Mouse (Mus musculus): Measurements from ENCODE around the gene Pdrg1.
A peak's percentile ranks its signal among the peaks of the same experiment; 100 is the strongest.

The Pdrg1 gene

DNA sequence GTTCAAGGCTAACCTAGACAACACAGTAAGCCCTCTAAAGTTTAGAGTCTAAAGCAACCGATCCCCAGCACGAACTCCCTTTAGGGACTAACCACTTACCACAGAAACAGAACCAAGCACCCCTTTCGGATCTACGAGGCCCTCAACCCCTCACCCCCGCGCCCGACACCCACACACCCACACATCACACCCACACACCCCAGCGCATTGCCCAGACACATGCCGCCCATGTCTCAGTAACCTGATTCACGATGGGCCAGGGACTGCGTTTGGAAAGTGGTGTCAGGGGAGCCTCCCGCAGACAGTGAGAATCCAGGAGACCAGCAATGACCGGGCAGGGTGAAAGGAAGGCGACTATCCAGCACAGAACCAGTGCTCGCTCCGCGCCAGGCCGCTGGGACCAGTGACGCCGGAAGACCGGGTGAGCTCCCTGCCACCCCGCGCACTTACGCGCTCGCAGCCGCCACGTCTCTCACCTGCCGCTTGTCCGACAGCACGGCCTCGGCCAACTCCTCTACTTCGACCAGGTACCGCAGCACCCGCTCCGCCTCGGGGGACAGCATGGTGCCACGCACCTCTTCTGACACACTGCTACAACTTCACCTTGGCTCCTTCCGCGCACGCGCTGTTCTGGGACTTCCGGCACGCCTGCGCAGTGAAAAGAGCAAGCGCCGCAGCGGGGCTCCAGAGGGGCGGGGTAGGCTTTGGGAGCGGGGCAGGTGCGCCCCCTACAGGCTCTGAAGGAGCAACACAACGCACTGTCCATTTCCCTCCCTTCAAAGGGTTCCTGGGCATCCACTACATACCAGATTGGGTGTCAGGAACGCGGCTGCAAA, at the start of gene Pdrg1:
Gene Pdrg1, minus strand, starts transcription at position 670 of the 836 bp plus-strand sequence.
- DNase-seq = peak; percentile 92

- DNase-seq = no peak
These were observed 49.2 kb upstream of the Pdrg1 start for GRCm38 (mm10) chr2:153064190-153064970.

- DNase-seq = no peak
These were observed 48.2 kb upstream of the Pdrg1 start for GRCm38 (mm10) chr2:153063394-153063793.

GRCm38 (mm10) chr2:153060216-153060615, 45.0 kb upstream of the Pdrg1 start:
- DNase-seq = no peak

GRCm38 (mm10) chr2:153058365-153058764, 43.1 kb upstream of the Pdrg1 start:
- DNase-seq = no peak

GRCm38 (mm10) chr2:153055270-153055920, 40.2 kb upstream of the Pdrg1 start:
- DNase-seq = no peak

GRCm38 (mm10) chr2:153053896-153054295, 38.7 kb upstream of the Pdrg1 start:
- DNase-seq = no peak

DNA sequence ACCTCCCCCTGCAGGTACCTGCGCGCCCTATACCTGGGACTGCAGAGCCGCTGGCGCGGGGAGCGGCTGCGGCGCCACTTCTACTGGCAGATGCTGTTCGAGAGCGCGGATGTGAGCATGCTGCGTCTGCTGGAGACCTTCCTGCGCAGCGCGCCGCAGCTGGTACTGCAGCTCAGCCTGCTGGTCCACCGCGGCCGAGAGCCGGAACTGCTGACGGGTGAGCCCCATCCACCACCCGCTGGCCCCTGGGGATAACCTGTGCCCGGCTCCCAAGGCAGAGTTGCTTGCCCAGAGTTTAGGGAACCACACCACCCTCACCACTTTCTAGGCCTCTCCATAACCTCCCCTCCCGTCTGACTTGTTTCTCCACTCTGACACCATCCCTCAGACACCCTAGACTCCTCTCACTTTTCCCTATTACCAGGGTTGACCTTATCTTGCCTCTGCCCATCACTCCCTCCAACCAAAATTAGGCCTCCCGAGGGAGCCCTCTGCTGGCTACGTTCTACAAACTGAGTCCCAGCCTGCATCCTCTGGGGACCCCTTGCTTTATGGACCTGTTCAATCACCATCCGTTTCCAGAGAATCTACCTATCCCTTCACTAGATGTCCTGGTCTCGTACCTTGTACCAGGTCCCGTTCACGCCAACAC, 37.6 kb upstream of the Pdrg1 start:
- DNase-seq = no peak

- DNase-seq = no peak
These were observed 36.3 kb upstream of the Pdrg1 start for GRCm38 (mm10) chr2:153051537-153051936.

- DNase-seq = no peak
These were observed 35.9 kb upstream of the Pdrg1 start for GRCm38 (mm10) chr2:153051095-153051494.

DNA sequence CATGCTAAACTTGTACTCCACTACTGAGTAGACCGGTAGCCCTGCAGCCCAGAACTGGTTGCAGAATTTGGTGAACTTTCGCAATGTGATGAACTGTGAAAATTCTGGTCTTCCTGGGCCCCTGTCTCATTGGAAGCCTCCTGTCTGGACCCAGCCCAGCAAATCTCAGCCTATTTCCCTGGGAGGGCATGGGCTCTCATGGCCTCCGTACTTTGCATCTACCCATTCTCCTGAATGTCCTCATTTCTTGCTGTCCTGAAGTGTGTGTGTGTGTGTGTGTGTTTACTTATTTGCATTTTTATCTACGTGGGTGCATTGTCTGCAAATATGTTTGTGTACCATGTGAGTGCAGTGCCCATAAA, 34.8 kb upstream of the Pdrg1 start:
- no peak for DNase-seq

DNA sequence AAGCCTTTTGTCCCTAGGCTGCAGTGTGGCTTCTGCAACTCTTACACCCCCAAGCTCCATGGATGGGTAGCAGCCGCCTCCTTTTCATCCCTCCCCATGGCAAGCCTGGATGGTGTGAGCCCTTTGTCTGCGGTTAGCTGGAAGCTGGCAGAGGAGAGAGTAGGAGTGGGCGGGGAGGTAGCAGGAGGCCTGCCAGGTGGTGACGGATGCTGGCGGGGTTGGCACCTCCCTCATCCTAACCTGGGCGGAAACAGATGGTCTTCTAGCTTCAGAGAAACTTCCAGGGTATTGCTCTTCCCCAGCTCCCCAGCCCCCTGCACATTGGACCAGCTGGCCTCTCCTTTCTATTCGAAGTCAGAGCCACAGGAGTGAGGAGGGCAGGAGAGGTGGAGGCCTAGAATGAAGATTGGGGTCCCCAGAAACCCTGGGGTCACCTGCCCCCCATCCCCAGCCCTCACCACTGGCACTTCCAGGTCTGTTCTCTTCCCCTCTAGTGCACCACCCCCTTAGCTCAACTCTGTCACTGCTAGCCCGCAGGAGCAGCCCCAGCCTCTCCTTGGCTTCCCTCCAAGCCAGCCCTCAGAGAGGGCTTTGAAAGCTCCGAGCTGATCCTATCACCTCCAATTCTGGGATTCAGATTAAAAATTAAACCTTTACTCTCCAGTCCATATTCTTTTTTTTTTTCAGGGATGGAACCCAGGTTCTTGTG, 34.2 kb upstream of the Pdrg1 start:
- DNase-seq = no peak

DNA sequence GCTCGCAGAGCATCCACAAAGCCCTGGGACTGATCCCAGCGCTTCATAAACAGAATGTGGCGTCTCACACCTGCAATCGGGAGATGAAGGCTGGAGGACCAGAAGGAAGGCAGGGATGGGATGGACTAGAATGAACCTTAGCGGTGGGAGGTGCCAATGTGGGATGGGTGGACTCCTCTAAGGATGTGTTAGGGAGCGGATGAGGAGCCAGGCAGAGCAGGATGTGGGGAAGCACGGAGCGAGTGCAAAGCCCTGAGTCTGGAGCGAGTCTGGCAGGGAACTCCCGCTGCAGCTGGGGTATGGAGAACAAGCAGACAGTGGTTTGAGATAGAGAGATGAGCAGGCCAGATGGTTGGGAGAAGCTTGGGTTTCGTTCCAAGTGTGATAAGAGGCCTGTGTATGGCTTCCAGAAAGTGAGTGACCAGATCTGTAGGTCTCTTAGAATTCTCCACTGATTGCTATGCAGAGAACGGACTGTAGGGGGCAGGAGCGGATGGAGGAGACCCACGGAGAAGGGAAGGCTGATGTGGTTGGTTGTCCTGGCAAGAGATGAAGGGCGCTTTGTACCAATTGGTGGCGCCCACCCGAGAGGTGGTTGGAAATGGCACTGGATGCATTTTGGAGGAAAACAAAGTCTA, 32.7 kb upstream of the Pdrg1 start:
- DNase-seq = no peak

DNA sequence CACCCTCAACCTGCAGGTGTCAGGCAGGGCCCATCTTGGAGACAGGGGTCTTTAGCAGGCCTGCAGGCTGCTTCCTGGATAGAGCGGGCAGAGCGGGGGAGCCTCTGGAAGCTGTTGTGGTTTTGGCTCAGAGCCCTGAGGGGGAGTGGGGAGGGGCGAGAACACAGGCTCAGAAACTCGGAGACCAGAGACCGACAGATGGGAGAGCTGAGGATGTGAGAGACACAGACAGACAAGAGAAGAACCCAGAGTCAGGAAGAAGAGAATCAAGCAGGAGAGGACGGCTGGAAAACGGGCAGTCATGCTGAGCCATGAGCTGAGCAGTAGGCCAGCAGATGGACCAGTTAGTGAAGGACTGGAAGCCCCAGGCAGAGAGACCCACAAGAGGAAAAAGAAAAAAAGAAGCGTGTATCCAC, 30.7 kb upstream of the Pdrg1 start:
- DNase-seq = no peak

DNA sequence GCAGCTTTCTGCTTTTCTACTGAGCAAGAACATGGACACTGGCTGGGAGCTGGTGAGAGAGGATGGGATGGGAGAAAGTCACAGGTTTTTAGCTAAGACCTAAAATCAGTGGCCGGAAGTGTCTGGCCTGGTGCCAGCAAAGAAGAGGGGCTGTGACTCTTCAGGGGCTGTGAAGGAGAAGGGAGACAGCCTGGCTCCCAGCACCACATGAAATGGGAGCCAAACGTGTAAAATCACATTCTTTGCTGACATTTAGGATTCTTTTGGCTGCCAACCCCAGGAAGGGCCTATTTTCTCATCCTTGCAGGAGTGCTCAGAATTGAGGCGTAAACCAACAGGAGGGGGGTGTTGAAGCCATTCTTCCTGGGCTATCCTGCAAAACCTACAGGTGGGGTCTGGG, 28.7 kb upstream of the Pdrg1 start:
- no peak for DNase-seq

GRCm38 (mm10) chr2:153036690-153037089, 21.5 kb upstream of the Pdrg1 start:
- DNase-seq = no peak

GRCm38 (mm10) chr2:153033545-153034230, 18.5 kb upstream of the Pdrg1 start:
- DNase-seq = no peak

GRCm38 (mm10) chr2:153032973-153033372, 17.7 kb upstream of the Pdrg1 start:
- no peak for DNase-seq

DNA sequence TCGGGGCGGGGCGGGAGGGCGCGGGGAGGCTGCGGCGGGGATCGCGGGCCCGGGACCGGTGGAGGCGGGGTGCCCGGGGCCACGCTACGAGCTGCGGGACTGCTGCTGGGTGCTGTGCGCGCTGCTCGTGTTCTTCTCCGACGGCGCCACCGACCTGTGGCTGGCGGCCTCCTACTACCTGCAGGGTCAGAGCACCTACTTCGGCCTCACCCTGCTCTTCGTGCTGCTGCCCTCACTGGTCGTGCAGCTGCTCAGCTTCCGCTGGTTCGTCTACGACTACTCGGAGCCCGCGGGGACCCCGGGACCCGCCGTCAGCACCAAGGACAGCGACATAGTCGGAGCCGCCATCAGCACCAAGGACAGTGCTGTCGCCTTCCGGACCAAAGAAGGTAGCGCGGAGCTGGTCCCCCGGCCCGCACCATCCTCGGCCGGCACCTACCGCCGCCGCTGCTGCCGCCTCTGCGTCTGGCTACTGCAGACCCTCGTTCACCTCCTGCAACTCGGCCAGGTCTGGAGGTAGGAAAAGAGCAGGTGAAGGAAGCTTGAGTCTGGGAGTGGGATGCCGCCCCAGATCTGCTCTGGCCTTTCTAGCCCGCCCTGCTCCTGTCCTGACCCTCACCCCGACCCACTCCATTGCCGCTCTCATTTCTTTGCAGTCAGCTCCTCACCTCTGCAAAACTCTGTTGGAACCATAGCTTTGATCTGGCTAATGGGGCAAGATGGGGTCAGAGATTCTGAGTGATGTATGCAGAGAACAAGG, 17.0 kb upstream of the Pdrg1 start:
- peak; percentile 13 for DNase-seq

Data from kidney, adult 11 months (tissue).